Mouse (Mus musculus) activated CD4-positive, CD25-positive, alpha-beta regulatory T cell, adult 9 weeks (primary cell): ENCODE results near the gene Vmn1r31. TPM values are rescaled to one million over a fixed set of nuclear protein-coding genes. Genes with fewer than 3 reads are reported as not detected.

Source experiments
- polyA plus RNA-seq: library from polyadenylated mRNA; unstranded; fragments of 100-300 nt; shearing (Covaris generic); gene quantifications from one replicate; pipeline ENCODE4 v1.2.1, GENCODE M21; 2017

The Vmn1r31 gene
- not detected for polyA plus RNA-seq

DNA sequence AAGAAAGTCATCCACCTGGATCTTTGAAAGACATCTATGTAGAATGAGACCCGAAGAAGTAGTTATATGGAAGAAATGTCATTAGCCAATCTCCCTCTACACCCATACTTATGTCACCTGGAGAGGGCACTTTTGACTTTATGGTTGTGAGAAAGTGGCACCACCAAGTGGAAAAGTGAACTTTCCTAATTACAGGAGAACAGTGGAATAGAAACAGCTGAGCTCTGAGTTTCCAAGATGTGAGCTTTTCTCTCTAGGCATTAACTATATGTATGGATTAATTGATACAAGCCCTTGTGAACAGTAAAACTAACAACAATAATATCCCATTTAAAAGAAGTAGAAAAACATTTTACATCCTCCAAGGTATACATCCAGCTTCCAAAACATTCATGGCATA, at the start of gene Vmn1r31:
Gene Vmn1r31 (minus strand): TSS at position 101 of the 400 bp plus-strand sequence.

DNA sequence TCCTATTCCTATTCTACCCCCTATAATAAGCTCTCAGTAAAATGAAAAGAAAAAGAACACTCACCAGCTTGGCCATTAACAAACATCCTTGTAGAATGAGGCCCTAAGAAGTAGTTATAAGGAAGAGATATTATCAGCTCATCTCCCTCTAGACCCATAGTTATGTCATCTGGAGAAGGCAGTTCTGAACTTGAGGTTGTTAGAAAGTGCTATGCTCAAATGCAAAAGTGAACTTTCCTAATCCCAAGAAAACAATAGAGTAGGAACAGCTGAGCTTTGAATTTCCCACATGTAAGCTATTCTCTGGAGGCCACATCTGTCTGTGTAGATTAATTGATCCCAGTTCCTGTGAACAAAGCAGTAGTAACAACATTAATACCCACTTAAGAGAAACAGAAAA, 31.8 kb downstream of the Vmn1r31 start, which contains the start of gene Vmn1r30:
Gene Vmn1r30 (minus strand): TSS at position 101 of the 400 bp plus-strand sequence.

Other genes starting within 250 kb of the Vmn1r31 start
- gene Vmn1r28, start 213.3 kb downstream of the Vmn1r31 start, polyA plus RNA-seq, result 0.02 TPM
- not detected for gene Vmn1r29, start 173.8 kb downstream of the Vmn1r31 start, polyA plus RNA-seq
- gene Vmn1r30, start 31.9 kb downstream of the Vmn1r31 start, polyA plus RNA-seq, result not detected
- gene Abcg2, start 109.2 kb upstream of the Vmn1r31 start, polyA plus RNA-seq, result 23.4 TPM